In genomic region chr3:87970939-87971488, GRCm38 (mm10) we compare ENCODE assay signal across 7 mouse cellular contexts. TPM values are rescaled to one million over a fixed set of nuclear protein-coding genes. Genes with fewer than 3 reads are reported as not detected.
DNase-seq lines count a peak whose midpoint lies in the region; ATAC-seq and TF ChIP-seq lines count a peak whose summit lies in the region.

Nes (plus strand) TSS chr3:87971078.

- H3K4me2 ChIP-seq in liver, embryonic 14.5 days (ENCODE audit: low read depth), result peak within 1 kb of the TSS; percentile 16
- peak within 1 kb of the TSS; percentile 94 for H3K4me2 ChIP-seq in neural tube, embryonic 12.5 days (replicated peaks)

- H3K36me3 ChIP-seq in liver, embryonic 14.5 days (replicated peaks; ENCODE audit: control insufficient read depth, insufficient read depth, low read depth), result no peaks in the 10 kb centered on the region
- H3K36me3 ChIP-seq in neural tube, embryonic 12.5 days, result peaks cover 8% of the 10 kb centered on the region

- H3K9me3 ChIP-seq in liver, embryonic 14.5 days (ENCODE audit: control insufficient read depth, low read length), result no peaks in the 10 kb centered on the region
- H3K9me3 ChIP-seq in neural tube, embryonic 12.5 days, result no peaks in the 10 kb centered on the region

- ATAC-seq in liver, embryonic 14.5 days (ENCODE audit: insufficient read depth), result no peak; the same call in 1 of the 2 replicates
- peak; percentile 57 for ATAC-seq in neural tube, embryonic 12.5 days (ENCODE audit: low FRiP score, low read depth)
- ATAC-seq in monocyte, adult 5-6 weeks (replicated peaks; ENCODE audit: insufficient number of reproducible peaks, low FRiP score, low TSS enrichment, poor library complexity, severe bottlenecking), result no peak

- TF ChIP-seq CTCF in liver, embryonic 14.5 days (IDR thresholded peaks at IDR 0.05; ENCODE audit: low read depth), result no peak

- under 1% methylated on average over 44 of the region's 44 CpGs for WGBS in liver, embryonic 14.5 days (ENCODE audit: insufficient replicate concordance)
- under 1% methylated on average over 44 of the region's 44 CpGs for WGBS in neural tube, embryonic 12.5 days

- DNase-seq in Muller cell, postnatal 12 days (ENCODE audit: inconsistent ontology term), result peak; percentile 93
- DNase-seq in adrenal gland, postnatal 4 days (ENCODE audit: low spot score in 2 of 2), result no peak
- DNase-seq in gastrocnemius, postnatal 25 days, result peak; percentile 56
- peak; percentile 34 for DNase-seq in induced T-regulatory cell, adult 2 months (ENCODE audit: low read depth)
- no peak for DNase-seq in liver, embryonic 14.5 days (ENCODE audit: low read depth in 3 of 3, low spot score in 3 of 3)

- H3K4me1 ChIP-seq in liver, embryonic 14.5 days (replicated peaks; ENCODE audit: control insufficient read depth in 2 of 2, insufficient read depth in 2 of 2, low read length in 1 of 2), result peaks cover 0 to 4% of the 10 kb centered on the region in 2 experiments; a peak in 1 of 4 replicates
- H3K4me1 ChIP-seq in neural tube, embryonic 12.5 days, result peaks cover 51% of the 10 kb centered on the region

- H3K9ac ChIP-seq in liver, embryonic 14.5 days (replicated peaks), result no peak within 1 kb of the TSS
- H3K9ac ChIP-seq in neural tube, embryonic 12.5 days, result peak within 1 kb of the TSS; percentile 92

- peak within 1 kb of the TSS; percentile 32 to 40 for H3K4me3 ChIP-seq in liver, embryonic 14.5 days (ENCODE audit: insufficient read depth in 1 of 2, low read depth in 2 of 2, low read length in 2 of 2)
- peak within 1 kb of the TSS; percentile 78 for H3K4me3 ChIP-seq in neural tube, embryonic 12.5 days

- no peak for TF ChIP-seq EP300 in liver, embryonic 14.5 days (IDR thresholded peaks at IDR 0.05; ENCODE audit: low read depth)

- no peak within 1 kb of the TSS for H3K27ac ChIP-seq in liver, embryonic 14.5 days
- H3K27ac ChIP-seq in neural tube, embryonic 12.5 days, result peak within 1 kb of the TSS; percentile 75

- peaks cover 34% of the 10 kb centered on the region for H3K27me3 ChIP-seq in liver, embryonic 14.5 days (ENCODE audit: control insufficient read depth, insufficient read depth, low read length)
- no peaks in the 10 kb centered on the region for H3K27me3 ChIP-seq in neural tube, embryonic 12.5 days (replicated peaks)

RNA-seq across cellular contexts. Expression of gene Nes, which starts in this region (rescaled TPM):
- total RNA-seq in adrenal gland, postnatal 4 days (2021), result 10 to 100 TPM; 16.2 to 24.3 TPM
- total RNA-seq in gastrocnemius, postnatal 25 days (2021), result 10 to 100 TPM; 21.0 to 22.0 TPM
- polyA plus RNA-seq in liver, embryonic 14.5 days (2012; rRNA removed), result 0.78 and 1.1 TPM in 2 replicates
- 0.80 and 0.83 TPM in 2 replicates for polyA plus RNA-seq in liver, embryonic 14.5 days (2014; fragmentation: Nextera tagmentation; extraction: Ambion mirVana)
- 140 and 169 TPM in 2 replicates for polyA plus RNA-seq in neural tube, embryonic 12.5 days (2016; fragmentation: Nextera tagmentation; extraction: Ambion mirVana)
- 0.58 to 2.0 TPM (median 1.6 TPM) in 3 replicates for total RNA-seq in monocyte, adult 5-6 weeks (2017)

Comparison
In these comparisons a context has a peak if more than half of its experiments do, and no peak if none do; other contexts are left out.
1. RNA of gene Nes (polyA plus RNA-seq): 140 to 169 TPM in neural tube, embryonic 12.5 days; 0.78 to 1.1 TPM in liver, embryonic 14.5 days; every median in the first group is over 10 times any median in the second.
2. DNase-seq: peak in Muller cell, postnatal 12 days (single experiment), gastrocnemius, postnatal 25 days (single experiment) and induced T-regulatory cell, adult 2 months (single experiment); none in adrenal gland, postnatal 4 days (0 of 2) and liver, embryonic 14.5 days (0 of 3).